Mouse (Mus musculus) right cerebral cortex, postnatal 25 days (tissue): Measurements from ENCODE around the gene Ucn2.

ENCODE experiments used
- DNase-seq: peaks from one replicate; pipeline ENCODE4 v3.0.0; 2022

Ucn2 gene

DNA sequence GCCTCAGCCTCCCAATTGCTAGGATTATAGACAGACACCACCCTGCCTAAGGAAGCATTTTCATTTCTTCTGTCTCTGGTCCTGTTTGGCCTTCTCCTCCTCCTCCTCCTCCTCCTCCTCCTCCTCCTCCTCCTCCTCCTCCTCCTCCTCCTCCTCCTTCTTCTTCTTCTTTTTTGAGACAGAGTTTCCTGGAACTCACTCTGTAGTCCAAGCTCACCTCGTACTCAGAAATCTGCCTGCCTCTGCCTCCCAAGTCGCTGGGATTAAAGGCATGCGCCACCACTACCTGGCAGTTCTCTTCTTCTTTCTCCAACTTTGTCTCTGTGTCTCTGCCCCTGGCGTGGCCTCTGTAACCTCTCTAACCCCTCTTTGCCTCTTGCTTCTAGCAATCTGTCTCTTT, at the start of gene Ucn2:
Ucn2 (plus strand) TSS at position 301 of the 400 bp plus-strand sequence.
- DNase-seq, result no peak

DNA sequence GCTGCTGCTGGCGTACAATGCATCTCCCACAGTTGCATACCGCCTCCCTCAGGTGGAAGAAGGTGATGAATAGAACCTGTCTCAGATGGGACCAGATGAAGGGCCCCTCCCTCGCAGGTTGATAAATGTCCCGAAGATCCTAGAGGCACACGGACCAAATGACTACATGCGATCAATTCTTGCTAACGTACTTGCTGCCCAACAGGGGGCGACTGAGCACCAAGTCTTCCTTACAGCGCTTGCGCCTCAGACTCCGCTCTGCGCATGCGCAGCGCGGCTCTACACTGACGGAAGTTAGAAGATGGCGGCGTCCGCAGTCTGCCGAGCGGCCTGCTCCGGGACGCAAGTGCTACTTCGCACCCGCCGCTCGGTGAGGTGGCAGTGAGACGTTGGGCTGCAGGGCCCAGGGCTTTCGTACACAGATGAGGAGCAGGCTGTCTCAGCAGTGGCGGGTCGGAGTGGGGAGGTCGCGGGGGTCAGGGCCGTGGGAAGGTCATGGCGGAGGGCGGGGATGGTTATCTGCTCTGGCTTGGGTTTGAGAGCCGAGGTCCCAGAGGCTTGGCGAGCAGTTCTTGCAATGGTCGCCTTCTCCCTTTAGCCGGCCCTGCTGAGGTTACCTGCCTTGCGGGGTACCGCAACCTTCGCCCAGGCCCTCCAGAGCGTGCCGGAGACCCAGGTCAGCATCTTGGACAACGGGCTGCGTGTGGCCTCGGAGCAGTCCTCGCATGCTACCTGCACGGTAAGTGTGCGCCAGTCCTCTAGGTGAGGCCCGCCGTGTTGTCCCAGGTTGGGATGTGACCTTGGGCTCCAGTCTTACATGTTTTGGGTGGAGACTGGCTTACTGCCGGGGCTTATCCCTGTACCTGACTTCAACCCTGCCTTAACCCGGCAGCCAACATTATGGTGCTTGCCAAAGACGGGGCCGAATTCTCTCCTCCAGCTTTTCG, 49.1 kb upstream of the Ucn2 start, which contains the start of gene Uqcrc1:
Uqcrc1 (plus strand) TSS at position 216 of the 947 bp plus-strand sequence.
- DNase-seq, result peak; percentile 94

DNA sequence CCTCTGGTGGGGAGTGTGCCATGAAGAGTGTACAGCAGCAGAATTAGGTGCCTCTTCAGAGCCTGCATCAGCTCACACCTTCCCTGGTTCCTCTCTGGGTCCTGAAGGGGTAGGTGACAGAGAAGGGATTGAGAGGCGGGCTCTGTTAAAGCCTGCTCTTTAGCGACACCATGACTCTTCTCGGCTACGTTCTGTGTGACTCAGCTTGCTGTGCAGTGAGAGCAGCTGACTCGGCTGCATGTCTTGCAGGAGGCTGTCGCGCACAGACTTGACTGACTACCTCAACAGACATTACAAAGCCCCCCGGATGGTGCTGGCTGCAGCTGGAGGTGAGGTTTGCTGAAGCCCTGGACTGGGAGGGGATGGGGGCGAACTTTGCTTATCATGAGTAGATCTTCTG, 40.7 kb upstream of the Ucn2 start:
- DNase-seq, result no peak

DNA sequence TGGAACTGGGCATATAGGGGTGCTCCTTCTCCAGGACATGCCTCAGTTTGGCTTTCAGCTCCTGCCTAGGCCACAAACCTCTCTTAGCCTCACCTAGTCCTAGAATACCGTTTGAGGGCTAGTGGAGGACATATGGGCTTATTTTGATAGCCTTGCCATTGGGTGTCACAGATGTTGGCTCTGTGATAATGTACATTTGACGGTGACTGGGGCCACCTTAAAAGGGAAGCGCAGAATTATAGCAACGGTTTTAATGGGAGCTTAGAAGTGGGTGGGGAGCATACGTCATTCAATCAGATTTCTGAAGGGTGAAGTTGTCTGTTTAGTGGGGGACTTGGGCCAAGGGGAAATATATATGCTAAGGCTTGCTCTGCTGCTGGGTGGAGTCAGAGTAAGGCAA, 40.2 kb upstream of the Ucn2 start:
- no peak for DNase-seq

DNA sequence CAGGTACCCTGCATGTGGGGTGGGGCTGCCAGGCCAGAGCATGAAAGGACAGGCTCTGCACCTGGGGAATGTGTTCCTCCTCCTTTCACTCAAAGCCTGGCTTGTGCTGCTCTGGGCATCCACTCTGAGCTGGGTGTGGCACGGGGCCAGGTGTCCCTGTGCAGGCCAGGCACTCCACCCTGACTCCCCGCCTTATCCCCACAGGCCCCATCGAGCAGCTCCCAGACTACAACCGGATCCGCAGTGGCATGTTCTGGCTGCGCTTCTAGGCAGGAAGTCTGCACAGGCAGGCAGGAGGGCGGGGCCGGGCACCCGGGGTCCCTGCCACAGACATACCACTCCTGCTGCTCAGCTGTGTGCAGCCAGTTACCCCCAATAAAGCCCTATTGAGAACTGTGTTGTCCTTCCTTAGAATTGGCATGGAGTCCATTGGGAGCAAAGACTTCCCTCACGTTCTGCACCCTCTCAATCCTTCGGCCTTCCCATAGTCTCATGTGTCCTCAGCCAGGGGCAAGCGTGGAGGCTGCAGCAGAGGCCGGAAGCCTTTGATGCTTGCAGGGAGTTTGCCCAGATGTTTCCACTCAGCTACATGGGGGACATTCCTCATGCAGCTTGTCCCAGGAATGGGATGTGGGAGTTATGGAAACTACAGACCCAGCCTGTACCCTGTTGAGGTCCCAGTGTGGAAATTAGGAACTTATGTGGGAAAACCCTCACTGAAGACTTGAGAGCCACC, 36.4 kb upstream of the Ucn2 start:
- no peak for DNase-seq

DNA sequence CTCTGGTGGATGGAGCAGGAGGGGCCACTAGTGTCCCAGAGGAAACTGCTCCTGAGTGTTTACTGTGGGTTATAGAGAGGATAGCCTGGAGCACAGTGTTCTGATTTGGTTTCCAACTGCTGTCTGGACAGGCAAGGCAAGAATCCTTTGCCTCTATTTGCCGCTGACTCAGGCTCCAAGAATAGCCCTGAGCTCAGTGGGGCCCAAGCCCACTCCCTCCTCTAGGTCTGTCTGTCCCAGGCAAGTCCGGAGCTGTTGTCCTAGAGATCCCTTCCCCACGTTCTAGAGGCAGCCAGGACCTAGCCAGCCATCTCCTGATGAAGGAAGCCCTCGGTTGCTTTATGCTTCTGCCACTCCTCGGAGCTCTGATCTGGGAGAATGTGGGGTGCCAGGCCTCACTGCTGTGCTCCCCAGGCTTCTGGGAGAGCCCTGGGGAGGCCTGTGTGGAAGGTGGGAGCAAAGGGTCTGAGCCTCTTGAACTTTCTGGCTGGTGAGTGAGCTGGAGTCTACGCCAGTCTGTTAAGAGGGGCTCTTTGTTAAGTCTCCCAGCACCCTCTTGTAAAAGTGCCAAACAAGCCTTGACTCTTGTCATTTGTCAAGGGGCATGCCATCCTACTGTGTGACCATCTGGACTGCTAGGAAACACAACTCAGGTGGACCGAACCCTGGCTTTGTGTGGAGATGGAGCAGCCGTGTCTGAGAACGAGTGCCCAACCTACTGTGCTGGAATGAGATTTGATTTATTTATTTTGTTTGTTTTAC, 35.7 kb upstream of the Ucn2 start:
- no peak for DNase-seq

DNA sequence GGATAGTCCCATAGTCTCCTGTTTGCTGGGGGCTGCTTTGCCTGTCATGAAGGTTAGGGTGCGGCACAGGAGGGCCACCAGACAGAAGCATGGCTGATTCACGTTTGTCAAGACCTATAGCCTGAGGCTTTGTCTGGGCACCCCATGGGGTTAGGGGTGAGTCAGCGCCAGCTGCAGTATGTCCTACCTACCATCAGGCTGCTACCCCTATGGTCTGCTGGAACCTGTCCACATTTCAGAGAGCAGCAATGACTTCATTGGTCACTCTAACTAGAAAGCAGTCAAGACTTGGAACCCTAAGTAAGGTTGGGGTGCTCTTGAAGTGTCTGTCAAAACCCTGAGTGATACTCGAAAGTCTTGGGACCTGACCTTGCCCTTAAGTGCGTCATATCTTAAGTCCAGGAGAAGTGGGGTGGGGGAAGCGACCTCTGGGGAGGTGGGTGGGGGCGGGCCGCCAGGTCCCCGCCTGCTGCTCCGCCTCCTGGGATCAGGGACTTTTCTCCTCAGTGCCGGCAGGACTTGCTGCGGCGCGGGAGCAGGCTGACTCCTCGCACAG, 32.7 kb upstream of the Ucn2 start, which contains the start of gene Col7a1:
Col7a1 (plus strand) TSS at position 506 of the 556 bp plus-strand sequence.
- no peak for DNase-seq

DNA sequence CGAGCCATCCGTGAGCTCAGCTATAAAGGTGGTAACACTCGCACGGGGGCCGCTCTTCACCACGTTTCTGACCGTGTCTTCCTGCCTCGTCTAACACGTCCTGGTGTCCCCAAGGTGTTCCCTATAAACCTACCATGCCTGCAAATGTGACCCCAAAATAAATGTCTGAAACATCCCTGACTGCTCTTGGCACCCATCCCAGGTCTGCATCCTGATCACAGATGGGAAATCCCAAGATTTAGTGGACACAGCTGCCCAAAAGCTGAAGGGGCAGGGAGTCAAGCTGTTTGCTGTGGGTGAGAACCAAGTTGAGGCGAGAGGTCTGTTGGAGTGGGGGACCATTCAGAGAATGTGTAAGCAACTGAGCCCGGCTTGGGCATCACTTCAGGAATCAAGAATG, 30.6 kb upstream of the Ucn2 start:
- DNase-seq, result no peak

DNA sequence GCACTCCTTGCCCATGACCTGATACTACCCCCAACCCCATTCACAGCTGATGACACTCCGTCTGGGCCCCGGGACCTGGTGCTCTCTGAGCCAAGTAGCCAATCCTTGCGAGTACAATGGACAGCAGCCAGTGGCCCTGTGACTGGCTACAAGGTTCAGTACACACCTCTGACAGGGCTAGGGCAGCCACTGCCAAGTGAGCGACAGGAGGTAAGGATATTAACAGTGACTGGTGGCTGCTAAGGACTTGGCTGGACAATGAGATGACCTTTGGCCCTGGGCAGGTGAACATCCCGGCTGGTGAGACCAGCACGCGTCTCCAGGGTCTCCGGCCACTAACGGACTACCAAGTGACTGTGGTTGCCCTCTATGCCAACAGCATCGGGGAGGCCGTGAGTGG, 30.0 kb upstream of the Ucn2 start:
- DNase-seq, result no peak

DNA sequence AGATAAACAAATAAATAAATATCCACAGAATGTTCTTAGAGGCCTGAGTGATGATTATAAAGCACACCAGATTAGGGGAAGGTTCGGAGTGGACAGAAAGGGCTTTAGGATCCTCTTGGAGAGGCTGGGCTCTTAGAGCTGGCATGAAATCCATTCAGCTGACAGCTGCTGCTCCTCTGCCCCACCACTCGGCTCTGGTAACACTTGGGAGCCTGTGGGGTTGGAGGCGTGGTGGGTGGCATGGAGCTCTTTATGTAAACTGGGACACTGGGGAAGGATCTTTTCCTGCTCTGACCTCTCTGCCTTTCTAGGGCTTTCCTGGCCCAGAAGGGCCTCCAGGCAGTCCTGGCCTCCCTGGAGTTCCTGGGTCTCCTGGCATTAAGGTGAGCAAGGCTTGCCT, 22.2 kb upstream of the Ucn2 start:
- no peak for DNase-seq

DNA sequence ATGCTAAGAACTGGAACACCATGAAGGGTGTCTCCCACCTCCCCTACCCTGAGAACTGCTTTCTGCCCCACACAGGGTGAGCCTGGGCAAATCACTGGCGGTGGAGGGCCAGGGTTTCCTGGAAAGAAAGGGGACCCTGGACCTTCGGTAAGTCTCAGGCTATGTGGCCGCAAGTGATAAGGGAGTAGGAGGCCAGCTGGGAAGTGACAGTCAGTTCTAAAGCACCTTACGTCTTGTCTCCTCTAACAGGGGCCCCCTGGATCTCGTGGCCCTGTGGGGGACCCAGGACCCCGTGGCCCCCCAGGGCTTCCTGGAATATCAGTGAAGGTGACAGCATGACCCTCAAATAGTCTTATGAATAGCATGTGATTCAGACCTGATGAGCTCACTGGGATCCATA, 21.5 kb upstream of the Ucn2 start:
- DNase-seq, result no peak

DNA sequence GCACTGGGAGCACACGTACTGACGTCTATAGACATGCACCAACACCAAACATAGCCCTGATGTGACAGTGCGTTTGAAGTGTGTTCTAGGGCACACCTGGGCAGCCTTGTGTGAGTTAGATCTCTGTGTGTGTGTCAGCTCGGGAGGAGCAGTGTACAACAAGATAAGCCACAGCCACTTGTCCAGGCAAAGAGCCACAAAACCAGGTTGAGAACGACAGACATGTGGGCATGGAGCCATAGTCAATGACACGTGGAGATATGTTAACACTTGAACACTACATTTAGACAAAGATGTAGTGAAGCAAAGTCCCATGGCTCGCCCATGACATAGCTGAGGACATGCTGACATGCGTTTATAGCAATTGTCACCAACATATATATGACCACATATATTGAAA, 15.2 kb upstream of the Ucn2 start:
- no peak for DNase-seq

DNA sequence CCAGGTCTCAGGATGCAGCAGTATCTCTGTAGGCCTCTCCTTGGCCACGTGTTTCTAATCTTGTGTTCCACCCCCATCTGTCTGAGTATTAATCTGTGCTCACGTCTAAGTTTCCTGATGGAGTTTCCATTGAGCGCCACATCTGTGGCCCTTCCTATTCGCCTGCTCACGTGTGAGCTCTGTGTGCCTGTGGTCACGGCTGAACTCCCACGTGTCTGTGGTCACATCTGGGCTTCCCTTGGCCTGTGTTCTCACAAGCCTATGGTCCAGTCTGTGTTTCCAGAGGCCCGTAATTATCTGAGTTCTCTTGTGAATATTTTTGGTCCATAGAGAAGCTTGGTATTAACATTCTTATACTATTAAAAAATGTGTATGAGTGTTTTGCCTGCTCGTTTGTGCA, 9.3 kb upstream of the Ucn2 start:
- no peak for DNase-seq

DNA sequence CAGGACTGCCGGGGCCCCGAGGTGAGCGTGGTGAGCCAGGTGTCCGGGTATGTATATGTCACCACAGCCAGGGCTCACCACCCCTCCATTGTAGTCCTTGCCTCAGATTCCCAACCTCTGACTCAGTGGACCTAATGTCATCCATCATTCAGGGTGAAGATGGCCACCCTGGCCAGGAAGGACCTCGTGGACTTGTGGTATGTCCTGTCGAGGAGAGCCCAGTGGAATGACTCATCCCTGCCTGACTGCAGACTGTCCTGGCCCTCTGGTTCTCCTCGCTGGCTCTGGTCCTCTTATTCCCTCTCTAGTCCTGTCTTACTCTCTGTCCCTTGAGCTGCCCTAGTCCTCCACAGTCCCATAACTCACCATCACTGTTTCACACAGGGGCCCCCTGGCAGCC, 7.8 kb upstream of the Ucn2 start:
- no peak for DNase-seq

DNA sequence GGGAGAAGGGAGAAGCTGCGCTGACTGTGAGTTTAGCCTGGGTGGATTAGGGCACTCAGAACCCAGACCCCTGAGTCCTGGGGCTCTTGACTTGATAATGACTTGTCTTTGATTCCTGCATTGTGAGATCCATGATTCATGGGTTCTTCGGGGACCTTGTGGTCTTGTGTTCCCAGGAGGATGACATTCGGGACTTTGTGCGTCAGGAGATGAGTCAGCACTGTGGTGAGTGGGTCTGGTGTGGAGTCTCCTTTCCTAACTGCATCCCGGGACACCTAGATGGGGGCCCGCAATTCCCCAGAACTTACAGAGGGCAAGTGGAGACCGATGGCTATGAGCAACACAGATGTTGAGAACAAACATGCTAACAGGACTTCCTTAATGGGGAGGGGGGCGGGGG, 3.3 kb upstream of the Ucn2 start:
- DNase-seq, result no peak

DNA sequence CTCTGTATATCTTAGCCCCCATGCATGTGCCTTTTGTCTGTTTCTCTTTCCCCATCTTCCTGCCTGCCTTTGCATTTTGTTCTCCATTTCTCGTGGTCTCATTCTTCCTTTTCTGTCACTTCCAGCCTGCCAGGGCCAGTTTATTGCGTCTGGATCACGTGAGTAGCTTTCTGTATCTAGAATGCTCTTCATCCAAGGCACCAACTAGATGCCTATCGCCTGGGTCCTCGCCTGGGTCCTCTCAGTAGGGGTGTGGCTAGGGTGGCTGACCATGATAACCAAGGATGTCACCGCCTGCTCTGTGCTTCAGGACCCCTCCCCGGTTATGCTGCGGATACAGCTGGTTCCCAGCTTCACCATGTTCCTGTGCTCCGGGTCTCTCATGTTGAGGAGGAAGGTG, 2.6 kb upstream of the Ucn2 start:
- no peak for DNase-seq

DNA sequence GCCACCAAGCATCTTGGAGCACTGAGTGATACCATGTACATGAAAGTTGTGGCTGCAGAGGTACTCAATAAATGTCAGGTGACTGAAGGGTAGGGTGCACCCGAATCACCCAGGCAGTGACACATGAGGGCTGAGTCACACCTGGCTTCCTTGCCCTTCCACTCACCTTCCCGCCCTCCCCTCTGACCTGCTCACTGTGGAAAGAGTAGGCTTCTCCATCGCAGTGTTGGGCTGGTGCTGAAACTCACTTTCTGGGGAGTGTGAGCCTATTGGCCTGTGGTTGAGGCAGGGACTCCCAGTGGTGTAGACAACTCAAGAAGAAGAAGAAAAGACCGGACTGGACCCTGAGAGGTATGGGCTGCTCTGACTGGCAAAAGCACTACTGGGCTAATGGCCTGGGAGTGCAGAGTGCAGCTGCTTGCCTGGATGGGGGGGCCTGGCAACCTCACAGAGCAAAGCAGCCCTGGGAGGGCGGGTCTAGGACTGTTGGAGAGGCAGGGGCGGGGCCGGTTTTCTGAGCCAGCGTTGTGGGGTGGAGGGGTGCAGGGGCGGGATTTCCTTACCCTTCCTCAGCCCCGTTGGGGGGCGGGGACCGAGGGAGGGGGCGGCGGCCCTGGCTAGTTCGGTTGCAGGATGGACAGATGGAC, 2.0 kb downstream of the Ucn2 start:
- DNase-seq, result no peak

DNA sequence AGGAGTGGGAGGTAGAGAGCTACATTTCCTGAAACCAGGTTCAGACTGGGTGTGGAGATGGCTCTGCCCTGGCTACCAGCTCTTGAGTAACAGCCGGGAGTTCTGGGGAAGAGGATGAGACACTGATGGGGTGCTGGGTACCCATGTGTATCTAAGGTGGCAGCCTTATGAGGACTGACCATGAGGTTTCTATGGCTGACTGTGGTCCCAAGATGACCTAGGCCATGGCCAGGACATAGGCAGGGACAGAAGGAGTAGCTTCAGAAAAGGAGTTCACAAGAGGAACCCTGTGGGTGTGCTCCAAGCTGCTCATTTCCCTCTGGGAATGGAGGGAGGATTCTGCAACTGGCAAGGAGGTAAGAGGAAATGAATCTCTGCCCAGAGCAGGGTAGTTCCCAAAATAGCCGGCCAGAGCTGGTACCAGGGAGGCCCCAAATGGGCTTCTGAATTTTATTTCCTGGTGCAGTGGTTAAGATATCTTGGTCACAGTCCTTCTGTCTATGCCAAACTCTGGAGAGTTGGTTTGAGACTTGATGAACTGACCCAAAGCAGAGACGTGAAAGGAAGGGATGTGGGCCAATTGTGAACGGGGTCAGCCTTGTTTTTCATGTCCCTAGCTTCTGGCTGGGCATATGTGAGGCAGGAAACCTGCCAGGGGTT, 4.1 kb downstream of the Ucn2 start:
- DNase-seq, result no peak

DNA sequence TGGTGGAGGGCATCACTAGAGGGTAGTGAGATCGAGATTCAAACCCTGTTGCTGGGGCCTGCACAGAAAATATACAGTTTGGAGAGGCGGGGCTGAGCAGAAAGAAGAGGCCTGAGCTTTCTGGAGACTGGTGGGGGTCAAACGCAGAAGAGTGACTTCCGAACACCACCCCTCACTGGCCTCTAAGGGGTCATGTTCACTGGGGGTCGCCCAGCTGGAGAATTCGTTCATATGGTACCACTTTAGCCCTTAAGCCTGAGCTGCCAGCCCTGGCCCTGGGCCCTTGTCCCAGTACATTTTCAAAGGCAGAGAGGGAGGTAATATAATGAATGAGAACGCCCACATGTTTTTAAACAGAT, 4.6 kb downstream of the Ucn2 start:
- no peak for DNase-seq

DNA sequence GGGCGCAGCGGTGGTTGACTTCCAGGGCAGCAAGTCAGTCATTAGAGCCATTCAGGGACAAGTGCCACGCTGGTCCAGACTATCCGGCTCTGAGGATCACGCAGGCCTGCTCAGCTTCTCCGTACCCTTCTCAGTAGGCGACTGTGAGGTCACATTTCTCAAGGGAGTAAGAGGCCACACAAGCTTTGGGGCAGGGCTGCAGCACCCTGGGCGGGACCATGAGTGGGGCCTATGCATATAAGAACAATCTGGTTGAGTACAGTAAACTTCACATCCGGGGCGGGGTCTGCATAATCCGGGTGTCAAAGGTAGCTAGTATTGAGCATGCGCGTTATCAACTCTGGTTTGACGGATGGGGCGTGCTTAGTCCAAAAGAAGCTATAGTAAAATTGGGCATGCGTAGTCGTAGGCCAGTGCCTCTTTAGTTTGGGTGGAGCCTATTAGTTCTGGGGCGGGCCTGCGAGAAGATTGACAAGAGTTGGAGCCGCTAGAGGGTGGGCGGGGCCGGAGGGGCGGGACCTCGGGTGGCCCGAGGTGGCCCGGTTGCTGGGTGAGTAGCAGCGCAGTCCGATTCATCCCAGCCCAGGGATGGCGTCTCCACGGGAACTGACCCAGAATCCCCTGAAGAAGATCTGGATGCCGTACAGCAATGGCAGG, 5.7 kb downstream of the Ucn2 start, which contains the start of gene Pfkfb4:
Pfkfb4 (plus strand) TSS at position 351 of the 657 bp plus-strand sequence.
- peak; percentile 86 for DNase-seq

DNA sequence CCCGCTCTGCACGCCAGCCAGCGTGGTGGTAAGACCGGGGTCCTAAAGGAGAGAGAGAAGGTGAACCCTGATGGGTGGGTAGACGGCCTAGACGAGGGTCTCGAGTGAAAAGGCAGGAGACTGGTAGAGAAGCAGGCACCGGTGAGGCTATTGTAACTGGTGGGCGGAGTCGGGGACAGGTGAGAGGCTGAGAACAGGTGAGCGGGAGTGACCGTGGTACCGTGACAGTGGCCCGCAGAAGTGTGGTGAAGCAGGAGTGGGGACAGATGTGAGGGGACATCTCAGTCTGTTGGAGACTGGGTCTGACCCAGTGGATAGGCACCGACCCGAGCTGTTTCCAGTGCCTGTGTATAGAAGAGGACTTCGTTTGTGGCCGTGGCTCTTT, 6.3 kb downstream of the Ucn2 start:
- DNase-seq, result no peak
